Mouse (Mus musculus) adrenal gland, postnatal 4 days (tissue): ENCODE results near the gene Csnk2a2. TPM values are rescaled to one million over a fixed set of nuclear protein-coding genes. Genes with fewer than 3 reads are reported as not detected.

Experiments used
- DNase-seq, 2 experiments: peaks; one replicate each; pipeline ENCODE4 v3.0.0; 2021 to 2022; ENCODE audit warnings: low spot score in 2 of 2, mixed read lengths in 2 of 2
- long read RNA-seq, 2 experiments: library from polyadenylated mRNA; stranded (forward); transcript quantifications; one replicate each; pipeline ENCODE4 v2.0.0; 2021
- total RNA-seq, 2 experiments: library from RNA; stranded (reverse); gene quantifications; 2 replicates each; pipeline ENCODE4 v1.2.3; 2021

Gene Csnk2a2
- total RNA-seq = 10 to 100 TPM; 84.9 to 89.1 TPM
- long read RNA-seq, experiment 1, full-length matches to known transcripts = 14 of 67 reads
- long read RNA-seq, experiment 1, partial matches to known transcripts = 1 of 67 reads
- long read RNA-seq, experiment 1, other reads (novel, unspliced or antisense) = 52 of 67 reads
- long read RNA-seq, experiment 2, full-length matches to known transcripts = 49 of 89 reads
- long read RNA-seq, experiment 2, partial matches to known transcripts = 11 of 89 reads
- long read RNA-seq, experiment 2, other reads (novel, unspliced or antisense) = 29 of 89 reads

DNA sequence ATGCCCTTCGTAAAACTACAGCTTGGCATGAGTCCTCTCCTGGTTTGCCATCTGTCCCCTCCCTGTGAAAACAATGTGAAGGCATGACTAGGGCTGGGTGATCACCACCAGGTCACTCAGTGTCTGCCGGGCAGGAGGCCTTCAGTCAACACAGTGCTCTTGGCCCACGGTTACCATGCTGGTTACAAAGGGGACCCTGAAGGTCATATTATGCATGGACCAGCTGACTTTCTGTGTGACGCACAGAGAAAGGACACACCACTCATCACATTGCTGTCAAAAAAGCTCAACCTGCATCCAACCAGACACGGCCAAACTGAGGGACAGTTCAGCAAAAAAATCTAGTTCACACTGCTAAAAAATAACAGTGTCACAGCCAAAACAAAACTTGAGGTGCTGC, at the start of gene Csnk2a2:
Csnk2a2 (minus strand) TSS at position 34 of the 400 bp plus-strand sequence.
- DNase-seq = no peak

GRCm38 (mm10) chr8:95539487-95539886, 49.6 kb upstream of the Csnk2a2 start:
- DNase-seq = no peak

DNA sequence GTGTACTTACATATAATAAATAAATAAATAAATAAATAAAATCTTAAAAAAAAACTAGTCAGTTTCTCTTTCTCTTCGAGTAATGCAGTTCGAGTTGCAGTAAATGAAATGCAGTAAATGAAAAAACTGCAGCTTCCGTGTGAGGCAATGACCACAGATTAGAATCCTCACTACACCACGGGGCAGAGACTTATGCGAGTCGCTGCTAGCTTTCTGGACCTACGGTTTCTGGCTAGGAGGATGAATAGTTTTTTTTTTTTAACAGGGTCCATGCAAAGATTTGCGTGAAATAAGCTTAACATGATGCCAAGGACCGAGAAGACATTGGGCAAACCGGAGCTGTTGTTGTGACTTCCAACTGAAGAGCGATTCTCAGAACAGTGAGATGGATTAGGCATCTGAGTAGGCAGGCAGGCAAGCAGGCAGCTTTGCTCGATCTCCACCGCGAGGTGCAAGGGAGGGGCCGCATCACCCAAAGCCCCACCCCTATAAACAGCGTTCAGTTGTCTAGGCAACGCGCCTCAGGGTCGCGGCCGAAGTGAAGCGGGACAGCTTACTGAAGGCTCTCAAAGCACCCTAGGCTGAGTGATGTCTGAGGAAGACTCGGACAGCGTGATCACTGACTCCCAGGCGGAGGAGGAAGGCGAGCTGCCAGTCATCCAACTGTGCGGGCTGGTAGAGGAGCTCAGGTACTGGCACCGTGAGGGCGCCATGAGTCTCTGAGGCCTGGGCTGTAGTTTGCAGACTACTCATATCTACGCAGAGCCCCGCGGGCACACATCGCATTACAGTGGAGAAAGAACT, 43.9 kb upstream of the Csnk2a2 start, which contains the start of gene Ccdc113:
Ccdc113 (plus strand) TSS at position 502 of the 804 bp plus-strand sequence.
- DNase-seq = peak; percentile 42 to 50

- DNase-seq = no peak
Observed at GRCm38 (mm10) chr8:95532206-95532605, 42.4 kb upstream of the Csnk2a2 start.

DNA sequence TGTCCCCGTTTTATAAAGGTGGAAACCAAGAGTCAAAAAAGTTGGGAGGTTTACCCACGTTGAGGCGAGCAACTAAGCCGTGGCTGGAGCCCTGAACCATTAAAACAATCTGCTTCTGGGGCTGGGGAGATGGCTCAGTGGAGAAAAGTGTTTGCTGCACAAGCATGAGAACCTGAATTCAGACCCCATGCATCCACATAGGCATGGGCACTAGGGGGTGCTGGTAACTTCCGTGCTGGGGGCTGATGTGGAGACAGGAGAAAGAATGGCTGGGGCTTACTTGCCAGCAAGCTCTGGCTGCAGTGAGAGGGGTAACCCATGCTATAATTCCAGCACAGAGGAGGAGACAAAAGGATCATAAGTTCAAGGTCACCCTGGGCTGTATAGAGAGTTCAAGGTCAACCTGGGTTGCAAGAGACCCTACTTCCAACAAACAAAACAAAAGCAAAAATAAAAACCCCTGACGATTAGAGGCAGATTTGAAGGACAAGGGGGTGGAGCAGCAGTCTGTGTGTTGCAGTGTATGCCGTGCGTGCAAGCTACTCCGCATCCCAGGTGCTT, 39.0 kb upstream of the Csnk2a2 start:
- DNase-seq = no peak

GRCm38 (mm10) chr8:95528194-95528593, 38.4 kb upstream of the Csnk2a2 start:
- DNase-seq = no peak

DNA sequence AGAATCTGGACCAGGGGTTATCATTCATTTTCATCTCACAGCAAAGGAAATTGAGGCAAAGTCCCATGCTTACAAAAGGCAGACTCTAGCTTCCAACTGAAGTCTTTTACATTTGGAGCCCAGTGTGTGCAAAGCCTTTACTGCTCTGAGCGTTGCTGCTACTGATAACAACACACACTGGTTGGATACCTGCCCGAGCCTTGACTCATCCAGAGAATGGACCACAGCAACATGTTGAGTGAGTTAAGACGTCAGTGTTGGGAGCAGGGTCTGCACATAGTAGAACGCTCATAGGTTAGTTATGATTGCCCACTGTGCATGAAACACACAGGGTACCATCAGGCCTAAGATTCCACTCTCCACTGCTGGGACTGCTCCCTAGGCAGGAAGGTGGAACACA, 34.2 kb upstream of the Csnk2a2 start:
- DNase-seq = no peak

DNA sequence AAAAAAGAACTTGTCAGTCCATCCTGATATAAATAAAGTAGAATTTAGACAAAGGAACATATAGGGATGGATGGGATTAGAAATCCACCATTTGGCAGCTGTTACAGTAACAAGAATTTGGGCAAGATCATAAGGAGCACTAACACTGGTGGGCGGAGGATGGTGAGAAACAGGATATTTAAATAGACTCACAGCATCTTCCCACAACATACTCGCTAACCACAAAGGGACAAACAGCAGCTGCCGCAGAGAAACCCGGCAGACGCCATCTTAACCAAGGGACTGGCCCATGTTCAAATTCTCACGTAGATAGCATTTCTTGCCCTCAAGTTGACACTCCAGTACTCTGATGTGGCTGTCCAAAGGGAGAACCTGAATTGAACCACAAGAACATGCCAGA, 27.1 kb upstream of the Csnk2a2 start:
- no peak for DNase-seq

- no peak for DNase-seq
Observed at GRCm38 (mm10) chr8:95513219-95513618, 23.4 kb upstream of the Csnk2a2 start.

- no peak for DNase-seq
Observed at GRCm38 (mm10) chr8:95512257-95512656, 22.4 kb upstream of the Csnk2a2 start.

GRCm38 (mm10) chr8:95506245-95506644, 16.4 kb upstream of the Csnk2a2 start:
- DNase-seq = no peak

GRCm38 (mm10) chr8:95505606-95506005, 15.8 kb upstream of the Csnk2a2 start:
- DNase-seq = no peak

DNA sequence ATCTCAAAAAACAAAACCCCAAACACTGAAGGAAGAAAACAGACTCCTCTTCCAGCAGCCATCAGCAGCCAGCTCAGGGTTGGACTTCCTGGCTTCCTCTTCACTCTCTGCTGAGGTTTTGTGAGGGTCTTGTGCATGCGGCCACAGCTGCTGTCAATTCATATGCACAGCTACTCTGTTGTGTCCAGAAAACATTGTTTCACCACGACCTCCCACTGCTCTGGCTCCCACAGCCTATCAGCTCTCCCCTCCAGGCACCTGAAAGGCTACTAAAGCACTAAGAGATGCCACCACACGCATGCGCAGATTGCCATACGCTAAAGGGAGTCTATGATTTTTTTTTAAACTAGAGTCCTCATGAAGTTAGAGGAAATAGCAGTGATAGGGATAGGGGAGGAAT, 15.0 kb upstream of the Csnk2a2 start:
- no peak for DNase-seq

GRCm38 (mm10) chr8:95502431-95502830, 12.6 kb upstream of the Csnk2a2 start:
- no peak for DNase-seq

DNA sequence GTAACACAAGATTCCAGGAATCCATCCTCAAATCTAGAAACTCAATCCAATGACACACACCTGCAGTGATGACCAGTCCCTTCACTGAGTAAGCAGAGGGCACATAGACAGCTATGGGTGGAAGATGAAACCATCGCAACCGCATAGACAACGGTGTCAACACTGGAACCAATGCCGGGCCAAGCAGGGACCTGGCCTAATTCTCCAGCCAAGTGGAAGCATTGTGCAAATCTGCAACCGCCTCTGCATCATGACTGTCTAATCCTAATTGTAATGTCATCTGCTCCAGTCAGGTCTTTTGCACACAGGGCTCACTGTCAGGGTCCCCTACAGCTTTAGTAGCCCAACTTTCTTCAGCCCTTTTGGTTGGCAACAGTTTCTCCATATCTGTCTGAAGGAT, 10.6 kb upstream of the Csnk2a2 start:
- DNase-seq = no peak

GRCm38 (mm10) chr8:95499266-95500064, 9.6 kb upstream of the Csnk2a2 start:
- DNase-seq = no peak

DNA sequence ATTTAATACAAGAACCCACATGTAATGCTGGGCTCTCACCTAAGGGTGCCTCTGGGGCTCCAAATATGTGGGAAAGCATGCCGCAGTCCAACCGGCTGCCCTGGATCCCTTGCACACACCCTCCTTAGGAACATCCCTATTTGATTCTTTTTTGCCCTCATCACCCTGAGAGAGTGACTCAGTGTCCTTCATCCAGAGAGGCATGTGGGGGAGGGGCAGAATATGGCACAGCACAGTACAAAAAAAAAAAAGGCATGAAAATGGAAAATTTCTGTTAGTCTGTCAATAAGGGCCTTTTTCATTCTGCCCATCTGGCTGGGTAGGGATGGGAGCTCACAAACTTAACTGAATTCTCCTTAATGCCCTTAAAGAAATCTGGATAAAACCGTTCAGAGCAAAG, 8.0 kb upstream of the Csnk2a2 start:
- DNase-seq = peak in 1 of 2 experiments; percentile 25

DNA sequence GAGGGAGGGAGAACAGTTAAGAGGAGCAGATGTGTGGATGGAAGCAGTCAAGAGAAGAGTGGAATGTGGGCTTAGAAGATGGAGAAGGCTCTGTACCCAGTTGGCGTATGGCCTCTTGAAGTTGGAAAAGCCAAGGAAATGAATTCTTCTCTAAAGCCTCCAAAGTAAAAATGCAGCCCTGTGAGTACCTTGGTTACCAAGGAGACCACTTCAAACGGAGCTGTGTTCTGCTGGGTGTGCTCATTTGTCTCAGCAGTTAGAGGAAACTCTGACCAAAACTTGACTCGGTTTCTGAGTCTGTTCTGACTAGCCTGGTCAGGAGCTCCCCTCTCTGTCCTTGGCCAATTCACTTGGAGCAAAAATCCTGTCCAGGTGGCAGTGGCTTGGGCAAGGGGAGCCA, 6.6 kb upstream of the Csnk2a2 start:
- DNase-seq = no peak

DNA sequence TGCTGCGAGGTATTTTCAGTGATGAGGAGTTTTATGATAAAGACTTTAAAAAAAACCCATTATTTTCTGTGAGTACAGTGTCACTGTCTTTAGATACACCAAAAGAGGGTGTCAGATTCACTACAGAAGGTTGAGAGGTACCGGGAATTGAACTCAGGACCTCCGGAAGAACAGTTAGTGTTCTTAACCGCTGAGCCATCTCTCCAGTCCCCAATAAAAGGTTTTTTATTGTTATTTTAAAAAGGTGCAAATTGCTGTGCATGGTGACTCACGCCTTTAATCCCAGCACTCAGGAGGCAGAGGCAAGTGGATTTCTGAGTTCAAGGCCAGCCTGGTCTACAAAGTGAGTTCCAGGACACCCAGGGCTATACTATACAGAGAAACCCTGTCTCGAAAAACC, 5.6 kb upstream of the Csnk2a2 start:
- DNase-seq = no peak

DNA sequence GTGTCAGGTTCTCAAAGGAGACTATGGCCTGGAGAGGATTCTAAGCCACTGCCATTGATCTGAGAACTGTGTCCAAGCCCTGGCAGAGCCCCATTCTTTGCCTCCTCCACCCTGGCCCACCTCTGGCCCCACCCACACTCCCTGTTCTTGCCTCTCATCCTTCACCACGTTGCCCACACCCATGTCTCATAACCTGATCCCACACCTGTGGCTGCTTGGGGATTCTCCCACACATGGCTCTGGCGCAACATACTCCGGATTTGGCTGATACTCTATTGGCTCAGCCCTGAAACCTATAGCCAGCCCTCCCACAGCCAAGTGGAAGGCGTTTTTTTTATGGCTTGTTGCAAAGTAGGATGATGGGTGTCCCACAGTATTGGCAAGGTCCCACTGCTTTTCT, 2.2 kb upstream of the Csnk2a2 start:
- no peak for DNase-seq

GRCm38 (mm10) chr8:95488698-95489332, 1.0 kb downstream of the Csnk2a2 start:
- peak; percentile 72 to 88 for DNase-seq
